In genomic region chr15:96718466-96718865, GRCm38 (mm10) we compare ENCODE assay signal across 12 mouse cellular contexts. TPM values are rescaled to one million over a fixed set of nuclear protein-coding genes. Genes with fewer than 3 reads are reported as not detected.
DNase-seq lines count a peak whose midpoint lies in the region; ATAC-seq and TF ChIP-seq lines count a peak whose summit lies in the region.
"Had no signal": no experiment of that assay in that cellular context is flagged by ENCODE, and none has a peak within 500 bp of the region (broad histone marks: within the 10 kb centered on the region; RNA-seq: fewer than 3 reads in every experiment).

No protein-coding gene starts in this region.

- H3K9me3 ChIP-seq in heart, postnatal 0 days (replicated peaks; ENCODE audit: control insufficient read depth, low read length): no peaks in the 10 kb centered on the region
- no peaks in the 10 kb centered on the region; the same call in 1 of the 2 replicates for H3K9me3 ChIP-seq in lung, embryonic 14.5 days (ENCODE audit: low read depth, low read length)
- no peaks in the 10 kb centered on the region for H3K9me3 ChIP-seq in forebrain, embryonic 11.5 days (ENCODE audit: control insufficient read depth, low read length)
- H3K9me3 ChIP-seq: G1E; limb, embryonic 13.5 days; midbrain, embryonic 13.5 days had no signal

- TF ChIP-seq POLR2A in lung, adult 2 months (IDR thresholded peaks at IDR 0.05; ENCODE audit: borderline replicate concordance, extremely low read depth, low read depth, low read length): no peak

- 0 out of 2 replicates have a peak, but pooled peaks cover 16% of the 10 kb centered on the region for H3K4me1 ChIP-seq in heart, postnatal 0 days (ENCODE audit: control insufficient read depth, insufficient read depth)
- no peaks in the 10 kb centered on the region for H3K4me1 ChIP-seq in lung, embryonic 14.5 days (ENCODE audit: insufficient read depth)
- peaks cover 4% of the 10 kb centered on the region; the same call in 1 of the 2 replicates for H3K4me1 ChIP-seq in lung, adult 2 months (ENCODE audit: control insufficient read depth, insufficient read depth, low read length)
- no peaks in the 10 kb centered on the region for H3K4me1 ChIP-seq in forebrain, embryonic 11.5 days (replicated peaks; ENCODE audit: control insufficient read depth, insufficient read depth, low read length)
- H3K4me1 ChIP-seq: midbrain, embryonic 13.5 days had no signal

- H3K27me3 ChIP-seq in heart, postnatal 0 days (ENCODE audit: control insufficient read depth, insufficient read depth, low read length): no peaks in the 10 kb centered on the region
- no peaks in the 10 kb centered on the region for H3K27me3 ChIP-seq in lung, embryonic 14.5 days (ENCODE audit: insufficient read depth, low read length)
- H3K27me3 ChIP-seq in forebrain, embryonic 11.5 days (ENCODE audit: control insufficient read depth, insufficient read depth, low read length): no peaks in the 10 kb centered on the region
- H3K27me3 ChIP-seq: limb, embryonic 13.5 days; midbrain, embryonic 13.5 days had no signal

- no peak for DNase-seq in heart, postnatal 0 days (ENCODE audit: low spot score)
- DNase-seq in heart, postnatal 25 days (ENCODE audit: low spot score): no peak
- peak; percentile 46 for DNase-seq in lung, embryonic 14.5 days
- DNase-seq in lung, adult 2 months: no peak
- peak; percentile 75 for DNase-seq in lung, postnatal 10 days
- no peak for DNase-seq in forebrain, embryonic 11.5 days (ENCODE audit: low spot score)
- DNase-seq in embryo, embryonic 10 days (ENCODE audit: low spot score): no peak
- DNase-seq: cerebellum, postnatal 14 days; heart, adult 11 months had no signal

- intact Hi-C loops in heart, postnatal 25 days (cut with DNase I): no loop called here

- no peak overlapping the region for H3K4me3 ChIP-seq in heart, postnatal 0 days (ENCODE audit: low read depth, low read length)
- H3K4me3 ChIP-seq in lung, embryonic 14.5 days (ENCODE audit: low read depth, low read length): no peak overlapping the region
- H3K4me3 ChIP-seq in lung, adult 2 months (replicated peaks; ENCODE audit: extremely low read depth, low read depth, low read length): no peak overlapping the region
- no peak overlapping the region for H3K4me3 ChIP-seq in forebrain, embryonic 11.5 days (ENCODE audit: low read depth, low read length)
- H3K4me3 ChIP-seq: limb, embryonic 13.5 days; midbrain, embryonic 13.5 days had no signal

- H3K9ac ChIP-seq in heart, postnatal 0 days (replicated peaks; ENCODE audit: low read depth, low read length): no peak overlapping the region
- H3K9ac ChIP-seq in lung, embryonic 14.5 days: no peak overlapping the region
- H3K9ac ChIP-seq in forebrain, embryonic 11.5 days (ENCODE audit: low read length): no peak overlapping the region
- H3K9ac ChIP-seq: limb, embryonic 13.5 days; midbrain, embryonic 13.5 days had no signal

- no peak for TF ChIP-seq EP300 in heart, postnatal 0 days (IDR thresholded peaks at IDR 0.05; ENCODE audit: low read depth)

- H3K4me2 ChIP-seq in heart, postnatal 0 days (ENCODE audit: low read depth, low read length): no peak overlapping the region
- no peak overlapping the region for H3K4me2 ChIP-seq in lung, embryonic 14.5 days
- H3K4me2 ChIP-seq in forebrain, embryonic 11.5 days (ENCODE audit: low read depth, low read length, severe bottlenecking): no peak overlapping the region
- H3K4me2 ChIP-seq: limb, embryonic 13.5 days; midbrain, embryonic 13.5 days had no signal

- H3K36me3 ChIP-seq in heart, postnatal 0 days (replicated peaks; ENCODE audit: control insufficient read depth, insufficient read depth, low read length): no peaks in the 10 kb centered on the region
- H3K36me3 ChIP-seq in lung, embryonic 14.5 days (ENCODE audit: insufficient read depth): no peaks in the 10 kb centered on the region
- no peaks in the 10 kb centered on the region for H3K36me3 ChIP-seq in forebrain, embryonic 11.5 days (ENCODE audit: control insufficient read depth, insufficient read depth, low read length)
- H3K36me3 ChIP-seq: G1E; limb, embryonic 13.5 days; midbrain, embryonic 13.5 days had no signal

- ATAC-seq in heart, postnatal 0 days (ENCODE audit: insufficient read depth, low read depth): peak; percentile 49; the same call in 1 of the 2 replicates
- ATAC-seq in lung, embryonic 14.5 days (ENCODE audit: insufficient read depth): no peak
- no peak for ATAC-seq in forebrain, embryonic 11.5 days (replicated peaks; ENCODE audit: low FRiP score)
- ATAC-seq: midbrain, embryonic 13.5 days had no signal

- no peak overlapping the region for H3K27ac ChIP-seq in heart, postnatal 0 days (ENCODE audit: low read depth)
- H3K27ac ChIP-seq in lung, embryonic 14.5 days (ENCODE audit: low read depth): no peak overlapping the region
- no peak overlapping the region for H3K27ac ChIP-seq in forebrain, embryonic 11.5 days (ENCODE audit: low read depth, low read length)
- H3K27ac ChIP-seq: limb, embryonic 13.5 days; midbrain, embryonic 13.5 days had no signal

- TF ChIP-seq CTCF in heart, postnatal 0 days (IDR thresholded peaks at IDR 0.05; ENCODE audit: low read depth): no peak
- no peak for TF ChIP-seq CTCF in lung, embryonic 14.5 days (IDR thresholded peaks at IDR 0.05; ENCODE audit: low read depth)
- TF ChIP-seq CTCF in lung, adult 2 months (IDR thresholded peaks at IDR 0.05; ENCODE audit: insufficient read depth, low read length): no peak

- WGBS in heart, postnatal 0 days: 73% methylated on average over 7 of the region's 7 CpGs
- WGBS in lung, embryonic 14.5 days: 45% methylated on average over 7 of the region's 7 CpGs
- WGBS in lung, adult 2 months: 43% methylated on average over 7 of the region's 7 CpGs
- WGBS in forebrain, embryonic 11.5 days: 86% methylated on average over 7 of the region's 7 CpGs

RNA-seq across cellular contexts. Expression of gene Slc38a2, which starts 18.9 kb away (rescaled TPM):
- total RNA-seq in heart, postnatal 0 days (2014; rRNA removed; ENCODE audit: low replicate concordance): 225 and 263 TPM in 2 replicates
- polyA plus RNA-seq in heart, postnatal 0 days (2015; fragmentation: Nextera tagmentation; extraction: Ambion mirVana): 130 and 144 TPM in 2 replicates
- total RNA-seq in heart, postnatal 25 days (2021): 100 to 1,000 TPM; 230 to 253 TPM
- polyA plus RNA-seq in lung, embryonic 14.5 days (2014; fragmentation: Nextera tagmentation; extraction: Ambion mirVana): 174 and 182 TPM in 2 replicates
- polyA plus RNA-seq in lung, adult 2 months (2012; rRNA removed): 23.0 and 37.9 TPM in 2 replicates
- 192 and 220 TPM in 2 replicates for polyA plus RNA-seq in forebrain, embryonic 11.5 days (2014; fragmentation: Nextera tagmentation; extraction: Ambion mirVana)

Comparison
In these comparisons a context has a peak if more than half of its experiments do, and no peak if none do; other contexts are left out.
1. DNase-seq: peak in lung, embryonic 14.5 days (single experiment) and lung, postnatal 10 days (single experiment); none in heart, postnatal 0 days (single experiment), heart, postnatal 25 days (single experiment), lung, adult 2 months (single experiment), forebrain, embryonic 11.5 days (single experiment) and embryo, embryonic 10 days (single experiment).